ENCODE assay signal across 23 mouse cellular contexts in the genomic region with DNA sequence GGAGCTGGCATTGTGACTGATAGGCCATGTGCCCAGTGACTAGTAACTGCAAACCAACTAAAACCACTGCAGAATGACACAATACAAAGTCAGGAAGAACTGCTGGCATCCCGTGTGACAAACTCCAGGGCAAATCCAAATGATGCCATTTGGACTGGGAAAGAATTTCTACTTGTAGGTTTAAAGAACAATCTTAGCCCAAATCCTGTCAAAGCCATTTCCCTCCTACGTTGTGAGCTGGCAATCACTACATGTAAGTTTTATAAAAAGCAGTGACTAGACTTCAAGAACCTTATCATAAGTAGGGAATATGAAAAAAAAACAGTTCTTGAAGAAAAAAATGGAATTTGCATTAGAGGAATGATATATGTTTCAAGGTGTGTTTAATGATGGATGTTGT.
DNase-seq lines count a peak whose midpoint lies in the region; ATAC-seq lines count a peak whose summit lies in the region.
"Had no signal": no experiment of that assay in that cellular context is flagged by ENCODE, and none has a peak within 500 bp of the region (broad histone marks: within the 10 kb centered on the region; RNA-seq: fewer than 3 reads in every experiment).

No protein-coding gene starts in this region.

- no peak overlapping the region for H3K4me3 ChIP-seq in hindbrain, embryonic 11.5 days (ENCODE audit: low read depth, low read length)
- no peak overlapping the region for H3K4me3 ChIP-seq in liver, embryonic 12.5 days

- no peak overlapping the region for H3K27ac ChIP-seq in hindbrain, embryonic 11.5 days (ENCODE audit: low read depth, low read length)
- no peak overlapping the region for H3K27ac ChIP-seq in liver, embryonic 12.5 days

- no peaks in the 10 kb centered on the region for H3K36me3 ChIP-seq in hindbrain, embryonic 11.5 days (ENCODE audit: control insufficient read depth, insufficient read depth, low read length)
- no peaks in the 10 kb centered on the region for H3K36me3 ChIP-seq in liver, embryonic 12.5 days
- H3K36me3 ChIP-seq: G1E had no signal

- H3K27me3 ChIP-seq in hindbrain, embryonic 11.5 days (ENCODE audit: control insufficient read depth, insufficient read depth, low read length): no peaks in the 10 kb centered on the region
- no peaks in the 10 kb centered on the region for H3K27me3 ChIP-seq in liver, embryonic 12.5 days (replicated peaks)
- H3K27me3 ChIP-seq: CH12.LX had no signal

- H3K4me2 ChIP-seq in hindbrain, embryonic 11.5 days (replicated peaks; ENCODE audit: low read depth, low read length): no peak overlapping the region
- H3K4me2 ChIP-seq in liver, embryonic 12.5 days: no peak overlapping the region

- peak; percentile 72; the same call in 1 of the 2 replicates for ATAC-seq in frontal cortex, adult (ENCODE audit: low TSS enrichment)
- ATAC-seq in hindbrain, embryonic 11.5 days (ENCODE audit: low FRiP score): no peak
- ATAC-seq in liver, embryonic 12.5 days: no peak
- ATAC-seq: activated CD4-positive, CD25-positive, alpha-beta regulatory T cell, adult 4 months; CD4-positive, CD25-positive, alpha-beta regulatory T cell, adult 4 months; Patski had no signal

- H3K4me1 ChIP-seq in hindbrain, embryonic 11.5 days (replicated peaks; ENCODE audit: control insufficient read depth, insufficient read depth, low read length): no peaks in the 10 kb centered on the region
- no peaks in the 10 kb centered on the region for H3K4me1 ChIP-seq in liver, embryonic 12.5 days

- 87% methylated on average over 2 of the region's 2 CpGs for WGBS in hindbrain, embryonic 11.5 days
- WGBS in liver, embryonic 12.5 days (ENCODE audit: insufficient replicate concordance): 52% methylated on average over 2 of the region's 2 CpGs

- DNase-seq in frontal cortex, postnatal 10 days (ENCODE audit: low spot score in 2 of 2): no peak
- peak; percentile 15 for DNase-seq in right cerebral cortex, adult 18-20 months
- DNase-seq in right cerebral cortex, postnatal 4 days: no peak
- peak; percentile 69 for DNase-seq in brain, adult 2 months (ENCODE audit: low read depth, low spot score)
- DNase-seq in telencephalon, adult 2 months (ENCODE audit: low read depth, low spot score): peak; percentile 55
- no peak for DNase-seq in hindbrain, embryonic 11.5 days (ENCODE audit: low spot score)
- DNase-seq: adrenal gland, adult 2 months; adrenal gland, adult 8-10 months; adrenal gland, postnatal 10 days; adrenal gland, postnatal 14 days; adrenal gland, postnatal 25 days; adrenal gland, postnatal 36 days; B cell, adult 2 months; cerebellum, adult 11 months; cerebellum, adult 11-12 months; cerebellum, adult 18-20 months had no signal

- H3K9me3 ChIP-seq in hindbrain, embryonic 11.5 days (ENCODE audit: control insufficient read depth, low read length): no peaks in the 10 kb centered on the region
- H3K9me3 ChIP-seq in liver, embryonic 12.5 days (replicated peaks): no peaks in the 10 kb centered on the region

- no peak overlapping the region for H3K9ac ChIP-seq in hindbrain, embryonic 11.5 days (ENCODE audit: low read depth, low read length)
- H3K9ac ChIP-seq in liver, embryonic 12.5 days: no peak overlapping the region

Comparison
In these comparisons a context has a peak if more than half of its experiments do, and no peak if none do; other contexts are left out.
1. DNase-seq: peak in right cerebral cortex, adult 18-20 months (single experiment), brain, adult 2 months (single experiment) and telencephalon, adult 2 months (single experiment); none in frontal cortex, postnatal 10 days (0 of 2), right cerebral cortex, postnatal 4 days (single experiment) and hindbrain, embryonic 11.5 days (single experiment).